Mouse (Mus musculus): ENCODE results near the gene Stac3. TPM values are rescaled to one million over a fixed set of nuclear protein-coding genes. Genes with fewer than 3 reads are reported as not detected.
A peak's percentile ranks its signal among the peaks of the same experiment; 100 is the strongest.

The Stac3 gene
- polyA plus RNA-seq, 2 experiments, result 0.37 TPM; not detected in 1

DNA sequence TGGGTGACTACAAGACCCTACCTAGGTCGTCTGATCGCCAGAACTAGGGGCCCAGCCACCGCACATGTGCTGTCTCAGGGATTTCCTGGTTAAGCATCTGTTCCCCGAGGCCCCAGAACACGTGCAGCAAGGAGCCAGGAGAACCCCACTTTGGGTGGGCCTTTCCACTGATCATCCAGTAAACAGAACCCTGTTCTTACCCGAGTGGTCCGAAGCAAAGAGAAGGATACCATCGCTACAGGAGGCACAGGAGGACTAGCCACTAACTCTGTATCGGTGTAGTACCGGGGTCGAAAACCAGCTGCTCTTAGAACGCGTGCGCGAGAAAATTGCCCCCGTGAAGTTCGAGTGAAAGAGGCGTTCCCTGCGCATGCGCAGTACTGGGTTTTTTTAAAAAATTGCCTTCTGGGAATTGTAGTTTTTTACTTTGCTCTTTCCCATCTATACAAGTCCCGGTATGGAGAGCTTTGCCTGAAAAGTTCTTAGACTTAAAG, 20.6 kb downstream of the Stac3 start, which contains the start of gene Shmt2:
Gene Shmt2, minus strand, starts transcription at position 357 of the 494 bp plus-strand sequence.
- Histone ChIP-seq H3K27ac (peak within 1 kb of the TSS; percentile 74), H3K4me2 (ENCODE audit: low read depth) (peak within 1 kb of the TSS; percentile 99), H3K4me1 (replicated peaks; ENCODE audit: control insufficient read depth in 2 of 2, insufficient read depth in 2 of 2, low read length in 1 of 2) (peaks cover 10 to 16% of the 10 kb centered on the region in 2 experiments), H3K27me3 (ENCODE audit: control insufficient read depth, insufficient read depth, low read length) (peaks cover 35% of the 10 kb centered on the region), H3K36me3 (replicated peaks; ENCODE audit: control insufficient read depth, insufficient read depth, low read depth) (peaks cover 35% of the 10 kb centered on the region), H3K9ac (replicated peaks) (peak within 1 kb of the TSS; percentile 87), H3K9me3 (ENCODE audit: control insufficient read depth, low read length) (no peaks in the 10 kb centered on the region), H3K4me3 (ENCODE audit: insufficient read depth in 1 of 2, low read depth in 2 of 2, low read length in 2 of 2) (peak within 1 kb of the TSS; percentile 88 to 98)
- ATAC-seq (ENCODE audit: insufficient read depth), result peak; percentile 65
- no peak; the same call in 1 of the 2 replicates for TF ChIP-seq EP300 (IDR thresholded peaks at IDR 0.05; ENCODE audit: low read depth)
- no peak for TF ChIP-seq CTCF (IDR thresholded peaks at IDR 0.05; ENCODE audit: low read depth)
- peak; percentile 81 to 87 (median 85) for DNase-seq (ENCODE audit: low read depth in 3 of 3, low spot score in 3 of 3)
- WGBS (ENCODE audit: insufficient replicate concordance), result under 1% methylated on average over 21 of the region's 21 CpGs

DNA sequence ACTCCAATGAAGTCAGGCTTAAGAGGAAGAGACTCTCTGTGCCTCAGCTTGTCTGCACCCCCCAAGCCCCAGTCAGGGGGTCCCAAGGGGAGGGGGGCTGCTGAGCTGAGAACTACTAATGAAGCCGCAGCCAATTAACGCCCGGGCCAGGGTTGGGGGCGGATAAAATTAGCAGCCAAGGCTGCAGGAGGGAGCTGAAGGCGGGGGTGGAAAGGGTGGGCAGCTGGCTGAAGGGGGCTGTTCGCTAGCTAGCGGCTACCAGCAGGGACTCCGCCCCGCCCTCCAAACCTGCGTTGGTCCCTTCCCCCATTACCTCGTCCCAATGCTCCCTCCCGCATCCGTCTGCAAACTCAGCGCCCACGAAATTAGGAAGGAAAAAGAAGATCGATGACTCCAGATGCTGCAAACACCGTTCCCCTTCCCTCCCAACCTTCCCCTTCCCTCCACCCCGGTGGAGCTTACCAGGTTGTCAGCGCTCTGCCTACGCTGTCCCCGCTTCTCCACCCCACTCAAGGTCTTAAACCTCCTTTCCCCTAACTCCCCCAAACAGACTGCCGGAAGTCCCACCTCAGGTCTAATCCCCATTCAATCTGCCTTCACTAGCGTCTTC, 23.3 kb downstream of the Stac3 start:
- Histone ChIP-seq H3K9me3 (ENCODE audit: control insufficient read depth, low read length) (no peaks in the 10 kb centered on the region), H3K36me3 (replicated peaks; ENCODE audit: control insufficient read depth, insufficient read depth, low read depth) (peaks cover 10% of the 10 kb centered on the region), H3K4me2 (ENCODE audit: low read depth) (no peak overlapping the region), H3K4me3 (ENCODE audit: insufficient read depth in 1 of 2, low read depth in 2 of 2, low read length in 2 of 2) (no peak overlapping the region), H3K4me1 (replicated peaks; ENCODE audit: control insufficient read depth in 2 of 2, insufficient read depth in 2 of 2, low read length in 1 of 2) (peaks cover 7 to 16% of the 10 kb centered on the region in 2 experiments), H3K27ac (no peak overlapping the region), H3K27me3 (ENCODE audit: control insufficient read depth, insufficient read depth, low read length) (peaks cover 61% of the 10 kb centered on the region), H3K9ac (replicated peaks) (no peak overlapping the region)
- 7% methylated on average over 23 of the region's 23 CpGs for WGBS (ENCODE audit: insufficient replicate concordance)
- no peak for DNase-seq (ENCODE audit: low read depth in 3 of 3, low spot score in 3 of 3)
- no peak for ATAC-seq (ENCODE audit: insufficient read depth)
- TF ChIP-seq CTCF (IDR thresholded peaks at IDR 0.05; ENCODE audit: low read depth) (no peak), EP300 (IDR thresholded peaks at IDR 0.05; ENCODE audit: low read depth) (no peak)

GRCm38 (mm10) chr10:127526048-127526447, 24.6 kb downstream of the Stac3 start:
- TF ChIP-seq EP300 (IDR thresholded peaks at IDR 0.05; ENCODE audit: low read depth) (no peak), CTCF (IDR thresholded peaks at IDR 0.05; ENCODE audit: low read depth) (no peak)
- peaks cover 74% of the 10 kb centered on the region for H3K27me3 ChIP-seq (ENCODE audit: control insufficient read depth, insufficient read depth, low read length)
- ATAC-seq (ENCODE audit: insufficient read depth), result no peak

GRCm38 (mm10) chr10:127526681-127527080, 25.2 kb downstream of the Stac3 start:
- no peak for DNase-seq (ENCODE audit: low read depth in 3 of 3, low spot score in 3 of 3)
- Histone ChIP-seq H3K4me1 (replicated peaks; ENCODE audit: control insufficient read depth in 2 of 2, insufficient read depth in 2 of 2, low read length in 1 of 2) (peaks cover 0 to 3% of the 10 kb centered on the region in 2 experiments; a peak in 2 of 4 replicates), H3K4me2 (ENCODE audit: low read depth) (peak overlapping the region; percentile 11), H3K27ac (no peak overlapping the region), H3K27me3 (ENCODE audit: control insufficient read depth, insufficient read depth, low read length) (peaks cover 80% of the 10 kb centered on the region), H3K36me3 (replicated peaks; ENCODE audit: control insufficient read depth, insufficient read depth, low read depth) (no peaks in the 10 kb centered on the region), H3K4me3 (ENCODE audit: insufficient read depth in 1 of 2, low read depth in 2 of 2, low read length in 2 of 2) (peak overlapping the region in 1 of 2 experiments; percentile 16; a peak in 1 of 4 replicates), H3K9ac (replicated peaks) (no peak overlapping the region), H3K9me3 (ENCODE audit: control insufficient read depth, low read length) (no peaks in the 10 kb centered on the region)
- WGBS (ENCODE audit: insufficient replicate concordance), result under 1% methylated on average over 26 of the region's 26 CpGs
- no peak for ATAC-seq (ENCODE audit: insufficient read depth)
- TF ChIP-seq CTCF (IDR thresholded peaks at IDR 0.05; ENCODE audit: low read depth) (peak; percentile 53), EP300 (IDR thresholded peaks at IDR 0.05; ENCODE audit: low read depth) (no peak)

More at GRCm38 (mm10) chr10:127526048-127526447, 24.6 kb downstream of the Stac3 start:
- DNase-seq (ENCODE audit: low read depth in 3 of 3, low spot score in 3 of 3), result no peak
- peaks cover 4 to 10% of the 10 kb centered on the region in 2 experiments; a peak in 3 of 4 replicates for H3K4me1 ChIP-seq (replicated peaks; ENCODE audit: control insufficient read depth in 2 of 2, insufficient read depth in 2 of 2, low read length in 1 of 2)
- H3K4me3 ChIP-seq (ENCODE audit: insufficient read depth in 1 of 2, low read depth in 2 of 2, low read length in 2 of 2), result peak overlapping the region in 1 of 2 experiments; percentile 12; a peak in 1 of 4 replicates
- 3% methylated on average over 26 of the region's 26 CpGs for WGBS (ENCODE audit: insufficient replicate concordance)
- H3K27ac ChIP-seq, result no peak overlapping the region
- H3K36me3 ChIP-seq (replicated peaks; ENCODE audit: control insufficient read depth, insufficient read depth, low read depth), result no peaks in the 10 kb centered on the region
- peak overlapping the region; percentile 11 for H3K4me2 ChIP-seq (ENCODE audit: low read depth)
- no peak overlapping the region for H3K9ac ChIP-seq (replicated peaks)
- no peaks in the 10 kb centered on the region for H3K9me3 ChIP-seq (ENCODE audit: control insufficient read depth, low read length)

DNA sequence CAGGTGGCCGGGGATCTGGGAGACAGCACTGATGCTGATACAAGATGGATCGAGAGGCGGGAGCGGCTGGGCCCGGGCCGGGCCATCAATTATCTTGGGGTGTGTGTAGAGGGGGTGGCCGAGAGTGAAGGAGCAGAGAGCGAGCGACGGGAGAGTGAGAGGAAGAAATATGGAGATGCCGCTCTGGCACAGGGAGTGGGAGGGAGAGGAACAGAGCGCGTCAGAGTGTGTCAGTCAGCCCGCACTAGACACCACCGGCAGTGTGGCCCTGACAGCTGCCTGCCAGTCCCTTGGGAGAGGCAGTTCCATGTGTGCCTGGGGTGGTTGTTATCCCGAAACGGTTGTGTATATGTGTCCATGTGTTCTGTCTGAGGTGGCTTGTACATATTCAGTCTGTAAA, 26.0 kb downstream of the Stac3 start:
- peaks cover 0 to 2% of the 10 kb centered on the region in 2 experiments; a peak in 2 of 4 replicates for H3K4me1 ChIP-seq (replicated peaks; ENCODE audit: control insufficient read depth in 2 of 2, insufficient read depth in 2 of 2, low read length in 1 of 2)
- H3K9ac ChIP-seq (replicated peaks), result no peak overlapping the region
- DNase-seq (ENCODE audit: low read depth in 3 of 3, low spot score in 3 of 3) (no peak), ATAC-seq (ENCODE audit: insufficient read depth) (no peak)
- no peak overlapping the region for H3K27ac ChIP-seq
- H3K4me2 ChIP-seq (ENCODE audit: low read depth), result no peak overlapping the region
- H3K36me3 ChIP-seq (replicated peaks; ENCODE audit: control insufficient read depth, insufficient read depth, low read depth), result no peaks in the 10 kb centered on the region
- H3K9me3 ChIP-seq (ENCODE audit: control insufficient read depth, low read length), result no peaks in the 10 kb centered on the region
- no peak overlapping the region for H3K4me3 ChIP-seq (ENCODE audit: insufficient read depth in 1 of 2, low read depth in 2 of 2, low read length in 2 of 2)
- H3K27me3 ChIP-seq (ENCODE audit: control insufficient read depth, insufficient read depth, low read length), result peaks cover 88% of the 10 kb centered on the region
- TF ChIP-seq CTCF (IDR thresholded peaks at IDR 0.05; ENCODE audit: low read depth) (no peak), EP300 (IDR thresholded peaks at IDR 0.05; ENCODE audit: low read depth) (no peak)
- 7% methylated on average over 17 of the region's 17 CpGs for WGBS (ENCODE audit: insufficient replicate concordance)

Data from liver, embryonic 14.5 days (tissue).